Mouse (Mus musculus): ENCODE results near the gene Tpd52l1.

Tpd52l1 gene

GRCm38 (mm10) chr10:31354886-31355461, 90.8 kb downstream of the Tpd52l1 start:
- Histone ChIP-seq H3K4me1 (replicated peaks; ENCODE audit: low read depth, low read length) (no peaks in the 10 kb centered on the region), H3K27me3 (ENCODE audit: insufficient read depth, low read length) (no peaks in the 10 kb centered on the region), H3K36me3 (ENCODE audit: insufficient read depth, low read length) (no peaks in the 10 kb centered on the region), H3K4me3 (replicated peaks; ENCODE audit: low read length) (no peak overlapping the region), H3K9me3 (ENCODE audit: low read length) (peaks cover 25% of the 10 kb centered on the region)
- TF ChIP-seq CTCF (conservative IDR thresholded peaks at IDR 0.05; ENCODE audit: low read length) = no peak
- no peak for TF ChIP-seq NANOG (IDR thresholded peaks at IDR 0.05; ENCODE audit: borderline replicate concordance, low read length)
- TF ChIP-seq POU5F1 (IDR thresholded peaks at IDR 0.05; ENCODE audit: borderline replicate concordance, low read length) = no peak

- no peaks in the 10 kb centered on the region for H3K36me3 ChIP-seq (ENCODE audit: insufficient read depth, low read length)
- H3K4me1 ChIP-seq (replicated peaks; ENCODE audit: low read depth, low read length) = no peaks in the 10 kb centered on the region
- TF ChIP-seq POU5F1 (IDR thresholded peaks at IDR 0.05; ENCODE audit: borderline replicate concordance, low read length) (no peak), CTCF (conservative IDR thresholded peaks at IDR 0.05; ENCODE audit: low read length) (no peak)
- peaks cover 17% of the 10 kb centered on the region for H3K9me3 ChIP-seq (ENCODE audit: low read length)
- H3K4me3 ChIP-seq (replicated peaks; ENCODE audit: low read length) = no peak overlapping the region
- no peaks in the 10 kb centered on the region for H3K27me3 ChIP-seq (ENCODE audit: insufficient read depth, low read length)
These were observed 91.6 kb downstream of the Tpd52l1 start for GRCm38 (mm10) chr10:31354141-31354540.

- TF ChIP-seq NANOG (IDR thresholded peaks at IDR 0.05; ENCODE audit: borderline replicate concordance, low read length) (no peak), CTCF (conservative IDR thresholded peaks at IDR 0.05; ENCODE audit: low read length) (no peak), POU5F1 (IDR thresholded peaks at IDR 0.05; ENCODE audit: borderline replicate concordance, low read length) (no peak)
- no peaks in the 10 kb centered on the region for H3K36me3 ChIP-seq (ENCODE audit: insufficient read depth, low read length)
- H3K27me3 ChIP-seq (ENCODE audit: insufficient read depth, low read length) = no peaks in the 10 kb centered on the region
- H3K4me3 ChIP-seq (replicated peaks; ENCODE audit: low read length) = no peak overlapping the region
- peaks cover 7% of the 10 kb centered on the region for H3K9me3 ChIP-seq (ENCODE audit: low read length)
- H3K4me1 ChIP-seq (replicated peaks; ENCODE audit: low read depth, low read length) = no peaks in the 10 kb centered on the region
These were observed 92.8 kb downstream of the Tpd52l1 start for GRCm38 (mm10) chr10:31352845-31353427.

GRCm38 (mm10) chr10:31351056-31351455, 94.7 kb downstream of the Tpd52l1 start:
- TF ChIP-seq POU5F1 (IDR thresholded peaks at IDR 0.05; ENCODE audit: borderline replicate concordance, low read length) = no peak
- no peak for TF ChIP-seq CTCF (conservative IDR thresholded peaks at IDR 0.05; ENCODE audit: low read length)
- no peak for TF ChIP-seq NANOG (IDR thresholded peaks at IDR 0.05; ENCODE audit: borderline replicate concordance, low read length)
- H3K4me3 ChIP-seq (replicated peaks; ENCODE audit: low read length) = no peak overlapping the region
- H3K9me3 ChIP-seq (ENCODE audit: low read length) = no peaks in the 10 kb centered on the region
- no peaks in the 10 kb centered on the region for H3K4me1 ChIP-seq (replicated peaks; ENCODE audit: low read depth, low read length)
- H3K36me3 ChIP-seq (ENCODE audit: insufficient read depth, low read length) = no peaks in the 10 kb centered on the region
- no peaks in the 10 kb centered on the region for H3K27me3 ChIP-seq (ENCODE audit: insufficient read depth, low read length)

- no peaks in the 10 kb centered on the region for H3K27me3 ChIP-seq (ENCODE audit: insufficient read depth, low read length)
- H3K9me3 ChIP-seq (ENCODE audit: low read length) = no peaks in the 10 kb centered on the region
- no peaks in the 10 kb centered on the region for H3K36me3 ChIP-seq (ENCODE audit: insufficient read depth, low read length)
- TF ChIP-seq CTCF (conservative IDR thresholded peaks at IDR 0.05; ENCODE audit: low read length) (no peak), NANOG (IDR thresholded peaks at IDR 0.05; ENCODE audit: borderline replicate concordance, low read length) (no peak), POU5F1 (IDR thresholded peaks at IDR 0.05; ENCODE audit: borderline replicate concordance, low read length) (no peak)
- no peaks in the 10 kb centered on the region for H3K4me1 ChIP-seq (replicated peaks; ENCODE audit: low read depth, low read length)
- no peak overlapping the region for H3K4me3 ChIP-seq (replicated peaks; ENCODE audit: low read length)
These were observed 99.4 kb downstream of the Tpd52l1 start for GRCm38 (mm10) chr10:31346401-31346800.

- H3K4me3 ChIP-seq (replicated peaks; ENCODE audit: low read length) = no peak overlapping the region
- no peaks in the 10 kb centered on the region for H3K9me3 ChIP-seq (ENCODE audit: low read length)
- TF ChIP-seq POU5F1 (IDR thresholded peaks at IDR 0.05; ENCODE audit: borderline replicate concordance, low read length) = no peak
- TF ChIP-seq NANOG (IDR thresholded peaks at IDR 0.05; ENCODE audit: borderline replicate concordance, low read length) = no peak
- no peak for TF ChIP-seq CTCF (conservative IDR thresholded peaks at IDR 0.05; ENCODE audit: low read length)
- H3K27me3 ChIP-seq (ENCODE audit: insufficient read depth, low read length) = no peaks in the 10 kb centered on the region
- H3K36me3 ChIP-seq (ENCODE audit: insufficient read depth, low read length) = no peaks in the 10 kb centered on the region
- 0 out of 2 replicates have a peak, but pooled peaks cover 2% of the 10 kb centered on the region for H3K4me1 ChIP-seq (replicated peaks; ENCODE audit: low read depth, low read length)
These were observed 109.3 kb downstream of the Tpd52l1 start for GRCm38 (mm10) chr10:31336432-31336831.

GRCm38 (mm10) chr10:31331225-31331775, 114.5 kb downstream of the Tpd52l1 start:
- Histone ChIP-seq H3K36me3 (ENCODE audit: insufficient read depth, low read length) (peaks cover 29% of the 10 kb centered on the region), H3K27me3 (ENCODE audit: insufficient read depth, low read length) (no peaks in the 10 kb centered on the region), H3K4me1 (replicated peaks; ENCODE audit: low read depth, low read length) (0 out of 2 replicates have a peak, but pooled peaks cover 4% of the 10 kb centered on the region), H3K4me3 (replicated peaks; ENCODE audit: low read length) (no peak overlapping the region), H3K9me3 (ENCODE audit: low read length) (peaks cover 26% of the 10 kb centered on the region)
- TF ChIP-seq NANOG (IDR thresholded peaks at IDR 0.05; ENCODE audit: borderline replicate concordance, low read length) (no peak), POU5F1 (IDR thresholded peaks at IDR 0.05; ENCODE audit: borderline replicate concordance, low read length) (no peak), CTCF (conservative IDR thresholded peaks at IDR 0.05; ENCODE audit: low read length) (no peak)

- no peak overlapping the region for H3K4me3 ChIP-seq (replicated peaks; ENCODE audit: low read length)
- peaks cover 31% of the 10 kb centered on the region for H3K9me3 ChIP-seq (ENCODE audit: low read length)
- H3K27me3 ChIP-seq (ENCODE audit: insufficient read depth, low read length) = no peaks in the 10 kb centered on the region
- 0 out of 2 replicates have a peak, but pooled peaks cover 4% of the 10 kb centered on the region for H3K4me1 ChIP-seq (replicated peaks; ENCODE audit: low read depth, low read length)
- H3K36me3 ChIP-seq (ENCODE audit: insufficient read depth, low read length) = peaks cover 38% of the 10 kb centered on the region
- TF ChIP-seq POU5F1 (IDR thresholded peaks at IDR 0.05; ENCODE audit: borderline replicate concordance, low read length) (no peak), NANOG (IDR thresholded peaks at IDR 0.05; ENCODE audit: borderline replicate concordance, low read length) (no peak), CTCF (conservative IDR thresholded peaks at IDR 0.05; ENCODE audit: low read length) (no peak)
These were observed 115.3 kb downstream of the Tpd52l1 start for GRCm38 (mm10) chr10:31330286-31330962.

Measured in E14TG2a.4 (cell line).